In genomic region chr10:80142530-80142925, GRCm38 (mm10) we compare ENCODE assay signal across 8 mouse cellular contexts. TPM values are rescaled to one million over a fixed set of nuclear protein-coding genes. Genes with fewer than 3 reads are reported as not detected.
A peak's percentile ranks its signal among the peaks of the same experiment; 100 is the strongest.
DNase-seq lines count a peak whose midpoint lies in the region; ATAC-seq and TF ChIP-seq lines count a peak whose summit lies in the region.

No protein-coding gene starts in this region.

- H3K4me2 ChIP-seq in heart, postnatal 0 days (ENCODE audit: low read depth, low read length), result peak overlapping the region; percentile 80
- peak overlapping the region; percentile 86 for H3K4me2 ChIP-seq in embryonic facial prominence, embryonic 14.5 days (ENCODE audit: low read depth, low read length)
- H3K4me2 ChIP-seq in kidney, embryonic 15.5 days, result peak overlapping the region; percentile 83
- H3K4me2 ChIP-seq in midbrain, embryonic 13.5 days (replicated peaks), result peak overlapping the region; percentile 78

- TF ChIP-seq CTCF in heart, postnatal 0 days (IDR thresholded peaks at IDR 0.05; ENCODE audit: low read depth), result no peak

- peaks cover 28% of the 10 kb centered on the region for H3K36me3 ChIP-seq in heart, postnatal 0 days (replicated peaks; ENCODE audit: control insufficient read depth, insufficient read depth, low read length)
- H3K36me3 ChIP-seq in embryonic facial prominence, embryonic 14.5 days (ENCODE audit: control insufficient read depth, insufficient read depth, low read length), result peaks cover 28% of the 10 kb centered on the region
- peaks cover 38% of the 10 kb centered on the region for H3K36me3 ChIP-seq in kidney, embryonic 15.5 days
- H3K36me3 ChIP-seq in midbrain, embryonic 13.5 days, result peaks cover 31% of the 10 kb centered on the region

- WGBS in heart, postnatal 0 days, result 0% methylated on average over 15 of the region's 15 CpGs
- 0% methylated on average over 14 of the region's 15 CpGs for WGBS in embryonic facial prominence, embryonic 14.5 days
- under 1% methylated on average over 15 of the region's 15 CpGs for WGBS in kidney, embryonic 15.5 days
- WGBS in midbrain, embryonic 13.5 days, result 1% methylated on average over 15 of the region's 15 CpGs

- no peak for DNase-seq in heart, postnatal 0 days (ENCODE audit: low spot score)
- no peak for DNase-seq in heart, adult 11 months
- DNase-seq in embryonic facial prominence, embryonic 14.5 days (ENCODE audit: low spot score), result no peak
- no peak for DNase-seq in right cerebral cortex, adult 2 months (ENCODE audit: low spot score in 2 of 2)
- DNase-seq in spleen, postnatal 4 days (ENCODE audit: low spot score in 2 of 2), result no peak

- peak overlapping the region; percentile 92 for H3K27ac ChIP-seq in heart, postnatal 0 days (ENCODE audit: low read depth)
- H3K27ac ChIP-seq in embryonic facial prominence, embryonic 14.5 days (replicated peaks; ENCODE audit: low read depth, low read length), result peak overlapping the region; percentile 73
- peak overlapping the region; percentile 93 for H3K27ac ChIP-seq in kidney, embryonic 15.5 days
- H3K27ac ChIP-seq in midbrain, embryonic 13.5 days, result peak overlapping the region; percentile 78

- H3K4me1 ChIP-seq in heart, postnatal 0 days (ENCODE audit: control insufficient read depth, insufficient read depth), result peaks cover 40% of the 10 kb centered on the region
- H3K4me1 ChIP-seq in embryonic facial prominence, embryonic 14.5 days (ENCODE audit: control insufficient read depth, insufficient read depth, low read length), result peaks cover 14% of the 10 kb centered on the region
- H3K4me1 ChIP-seq in kidney, embryonic 15.5 days, result peaks cover 86% of the 10 kb centered on the region
- peaks cover 78% of the 10 kb centered on the region for H3K4me1 ChIP-seq in midbrain, embryonic 13.5 days (replicated peaks)

- no peak for ATAC-seq in heart, postnatal 0 days (ENCODE audit: insufficient read depth, low read depth)
- no peak for ATAC-seq in embryonic facial prominence, embryonic 14.5 days (ENCODE audit: low read depth)
- no peak; the same call in 1 of the 2 replicates for ATAC-seq in kidney, embryonic 15.5 days (replicated peaks; ENCODE audit: low FRiP score)
- no peak for ATAC-seq in midbrain, embryonic 13.5 days
- ATAC-seq in inflammation-experienced regulatory T-cells, adult 6 months, result no peak

- peak overlapping the region; percentile 88 for H3K9ac ChIP-seq in heart, postnatal 0 days (replicated peaks; ENCODE audit: low read depth, low read length)
- peak overlapping the region; percentile 90 for H3K9ac ChIP-seq in embryonic facial prominence, embryonic 14.5 days (ENCODE audit: low read depth, low read length)
- peak overlapping the region; percentile 91 for H3K9ac ChIP-seq in kidney, embryonic 15.5 days
- peak overlapping the region; percentile 85 for H3K9ac ChIP-seq in midbrain, embryonic 13.5 days (replicated peaks)

- TF ChIP-seq EP300 in heart, postnatal 0 days (IDR thresholded peaks at IDR 0.05; ENCODE audit: low read depth), result no peak

- H3K27me3 ChIP-seq in heart, postnatal 0 days (ENCODE audit: control insufficient read depth, insufficient read depth, low read length), result peaks cover 12% of the 10 kb centered on the region; the same call in 1 of the 2 replicates
- peaks cover 4% of the 10 kb centered on the region; the same call in 1 of the 2 replicates for H3K27me3 ChIP-seq in embryonic facial prominence, embryonic 14.5 days (replicated peaks; ENCODE audit: control insufficient read depth, insufficient read depth, low read length)
- H3K27me3 ChIP-seq in kidney, embryonic 15.5 days, result peaks cover 8% of the 10 kb centered on the region
- no peaks in the 10 kb centered on the region for H3K27me3 ChIP-seq in midbrain, embryonic 13.5 days

- no peaks in the 10 kb centered on the region for H3K9me3 ChIP-seq in heart, postnatal 0 days (replicated peaks; ENCODE audit: control insufficient read depth, low read length)
- H3K9me3 ChIP-seq in embryonic facial prominence, embryonic 14.5 days (ENCODE audit: control insufficient read depth, low read length), result no peaks in the 10 kb centered on the region
- H3K9me3 ChIP-seq in kidney, embryonic 15.5 days (replicated peaks), result no peaks in the 10 kb centered on the region
- no peaks in the 10 kb centered on the region for H3K9me3 ChIP-seq in midbrain, embryonic 13.5 days

- peak overlapping the region; percentile 64 for H3K4me3 ChIP-seq in heart, postnatal 0 days (ENCODE audit: low read depth, low read length)
- H3K4me3 ChIP-seq in embryonic facial prominence, embryonic 14.5 days (ENCODE audit: low read depth, low read length), result peak overlapping the region; percentile 76
- H3K4me3 ChIP-seq in kidney, embryonic 15.5 days (replicated peaks), result peak overlapping the region; percentile 86
- H3K4me3 ChIP-seq in midbrain, embryonic 13.5 days (replicated peaks), result peak overlapping the region; percentile 63

RNA-seq across cellular contexts. Expression of gene Cbarp, which starts 1.9 kb away (rescaled TPM):
- 2.8 and 5.9 TPM in 2 replicates for total RNA-seq in heart, postnatal 0 days (2014; rRNA removed; ENCODE audit: low replicate concordance)
- 1.0 and 1.1 TPM in 2 replicates for polyA plus RNA-seq in heart, postnatal 0 days (2015; fragmentation: Nextera tagmentation; extraction: Ambion mirVana)
- 7.3 and 9.0 TPM in 2 replicates for polyA plus RNA-seq in embryonic facial prominence, embryonic 14.5 days (2014; fragmentation: Nextera tagmentation; extraction: Ambion mirVana)
- 5.7 and 6.1 TPM in 2 replicates for polyA plus RNA-seq in kidney, embryonic 15.5 days (2015; fragmentation: Nextera tagmentation; extraction: Ambion mirVana)
- polyA plus RNA-seq in midbrain, embryonic 13.5 days (2015; fragmentation: Nextera tagmentation; extraction: Ambion mirVana), result 40.6 and 45.3 TPM in 2 replicates
- polyA plus RNA-seq in inflammation-experienced regulatory T-cells, adult 6 months (2017; shearing (Covaris generic)), result 1 to 10 TPM in 2 of 3 experiments, under 1 TPM in 1; 0.60 to 2.3 (median 1.3) TPM

RNA-seq across cellular contexts. Expression of gene Atp5d, which starts 4.1 kb away (rescaled TPM):
- 970 and 972 TPM in 2 replicates for total RNA-seq in heart, postnatal 0 days (2014; rRNA removed; ENCODE audit: low replicate concordance)
- polyA plus RNA-seq in heart, postnatal 0 days (2015; fragmentation: Nextera tagmentation; extraction: Ambion mirVana), result 1,858 and 1,876 TPM in 2 replicates
- polyA plus RNA-seq in embryonic facial prominence, embryonic 14.5 days (2014; fragmentation: Nextera tagmentation; extraction: Ambion mirVana), result 474 and 475 TPM in 2 replicates
- polyA plus RNA-seq in kidney, embryonic 15.5 days (2015; fragmentation: Nextera tagmentation; extraction: Ambion mirVana), result 594 and 612 TPM in 2 replicates
- polyA plus RNA-seq in midbrain, embryonic 13.5 days (2015; fragmentation: Nextera tagmentation; extraction: Ambion mirVana), result 391 and 394 TPM in 2 replicates
- polyA plus RNA-seq in inflammation-experienced regulatory T-cells, adult 6 months (2017; shearing (Covaris generic)), result 100 to 1,000 TPM; 297 to 357 (median 299) TPM

RNA-seq across cellular contexts. Expression of gene Midn, which starts 5.5 kb away (rescaled TPM):
- total RNA-seq in heart, postnatal 0 days (2014; rRNA removed; ENCODE audit: low replicate concordance), result 100 and 122 TPM in 2 replicates
- 12.4 and 15.8 TPM in 2 replicates for polyA plus RNA-seq in heart, postnatal 0 days (2015; fragmentation: Nextera tagmentation; extraction: Ambion mirVana)
- polyA plus RNA-seq in embryonic facial prominence, embryonic 14.5 days (2014; fragmentation: Nextera tagmentation; extraction: Ambion mirVana), result 34.2 and 37.0 TPM in 2 replicates
- 18.8 and 19.5 TPM in 2 replicates for polyA plus RNA-seq in kidney, embryonic 15.5 days (2015; fragmentation: Nextera tagmentation; extraction: Ambion mirVana)
- polyA plus RNA-seq in midbrain, embryonic 13.5 days (2015; fragmentation: Nextera tagmentation; extraction: Ambion mirVana), result 35.9 and 40.6 TPM in 2 replicates
- polyA plus RNA-seq in inflammation-experienced regulatory T-cells, adult 6 months (2017; shearing (Covaris generic)), result 1 to 10 TPM; 7.3 to 9.3 (median 7.5) TPM

RNA-seq across cellular contexts. Expression of gene Cirbp, which starts 23.3 kb away (rescaled TPM):
- 121 and 163 TPM in 2 replicates for total RNA-seq in heart, postnatal 0 days (2014; rRNA removed; ENCODE audit: low replicate concordance)
- polyA plus RNA-seq in heart, postnatal 0 days (2015; fragmentation: Nextera tagmentation; extraction: Ambion mirVana), result 208 and 330 TPM in 2 replicates
- 59.7 and 88.3 TPM in 2 replicates for polyA plus RNA-seq in embryonic facial prominence, embryonic 14.5 days (2014; fragmentation: Nextera tagmentation; extraction: Ambion mirVana)
- polyA plus RNA-seq in kidney, embryonic 15.5 days (2015; fragmentation: Nextera tagmentation; extraction: Ambion mirVana), result 95.1 and 111 TPM in 2 replicates
- polyA plus RNA-seq in midbrain, embryonic 13.5 days (2015; fragmentation: Nextera tagmentation; extraction: Ambion mirVana), result 354 and 412 TPM in 2 replicates
- polyA plus RNA-seq in inflammation-experienced regulatory T-cells, adult 6 months (2017; shearing (Covaris generic)), result 100 to 1,000 TPM in 2 of 3 experiments, 10 to 100 TPM in 1; 84.2 to 255 (median 213) TPM

RNA-seq across cellular contexts. Expression of gene Stk11, which starts 26.9 kb away (rescaled TPM):
- total RNA-seq in heart, postnatal 0 days (2014; rRNA removed; ENCODE audit: low replicate concordance), result 40.3 and 57.4 TPM in 2 replicates
- 10.6 and 10.8 TPM in 2 replicates for polyA plus RNA-seq in heart, postnatal 0 days (2015; fragmentation: Nextera tagmentation; extraction: Ambion mirVana)
- 32.6 and 32.7 TPM in 2 replicates for polyA plus RNA-seq in embryonic facial prominence, embryonic 14.5 days (2014; fragmentation: Nextera tagmentation; extraction: Ambion mirVana)
- polyA plus RNA-seq in kidney, embryonic 15.5 days (2015; fragmentation: Nextera tagmentation; extraction: Ambion mirVana), result 15.0 and 22.4 TPM in 2 replicates
- 17.7 and 20.7 TPM in 2 replicates for polyA plus RNA-seq in midbrain, embryonic 13.5 days (2015; fragmentation: Nextera tagmentation; extraction: Ambion mirVana)
- polyA plus RNA-seq in inflammation-experienced regulatory T-cells, adult 6 months (2017; shearing (Covaris generic)), result 10 to 100 TPM; 23.5 to 30.3 (median 25.5) TPM
